17 mouse cellular contexts compared by ENCODE assay signal in genomic region chr17:29997726-29998125, GRCm38 (mm10). TPM values are rescaled to one million over a fixed set of nuclear protein-coding genes. Genes with fewer than 3 reads are reported as not detected.
"Had no signal": no experiment of that assay in that cellular context is flagged by ENCODE, and none has a peak within 500 bp of the region (broad histone marks: within the 10 kb centered on the region; RNA-seq: fewer than 3 reads in every experiment).

No protein-coding gene starts in this region.

- H3K27ac ChIP-seq: limb, embryonic 12.5 days; liver, embryonic 13.5 days; lung, embryonic 15.5 days; macrophage; midbrain, embryonic 15.5 days; neural tube, embryonic 12.5 days had no signal

- ATAC-seq: liver, postnatal 0 days; midbrain, embryonic 15.5 days had no signal

- H3K9me3 ChIP-seq: limb, embryonic 12.5 days; liver, embryonic 13.5 days; lung, embryonic 15.5 days; megakaryocyte, embryonic 14.5 days; midbrain, embryonic 15.5 days; neural tube, embryonic 12.5 days had no signal

- H3K9ac ChIP-seq: limb, embryonic 12.5 days; liver, embryonic 13.5 days; liver, postnatal 0 days; lung, embryonic 15.5 days; midbrain, embryonic 15.5 days; neural tube, embryonic 12.5 days had no signal

- DNase-seq: kidney, postnatal 36 days; layer of hippocampus, adult 9-11 months; layer of hippocampus, postnatal 36 days; liver; liver, embryonic 13.5 days; liver, postnatal 0 days; lung, postnatal 14 days; retina, postnatal 1 day; thymus, postnatal 36 days had no signal

- H3K4me1 ChIP-seq: limb, embryonic 12.5 days; liver, embryonic 13.5 days; lung, embryonic 15.5 days; midbrain, embryonic 15.5 days; neural tube, embryonic 12.5 days had no signal

- H3K36me3 ChIP-seq: limb, embryonic 12.5 days; liver, embryonic 13.5 days; lung, embryonic 15.5 days; midbrain, embryonic 15.5 days; neural tube, embryonic 12.5 days had no signal

- H3K27me3 ChIP-seq: limb, embryonic 12.5 days; liver, embryonic 13.5 days; lung, embryonic 15.5 days; midbrain, embryonic 15.5 days; neural tube, embryonic 12.5 days had no signal

- H3K4me3 ChIP-seq: limb, embryonic 12.5 days; liver, embryonic 13.5 days; lung, embryonic 15.5 days; megakaryocyte, embryonic 14.5 days; midbrain, embryonic 15.5 days; neural tube, embryonic 12.5 days had no signal

- H3K4me2 ChIP-seq: limb, embryonic 12.5 days; liver, embryonic 13.5 days; lung, embryonic 15.5 days; midbrain, embryonic 11.5 days; midbrain, embryonic 15.5 days; neural tube, embryonic 12.5 days had no signal

RNA-seq across cellular contexts. Expression of gene Mdga1, which starts 27.8 kb away (rescaled TPM):
- total RNA-seq: monocyte, adult 5-6 weeks had no signal
